Mouse (Mus musculus) cerebellum, adult 9-10 months (tissue): ENCODE measurements at regions not wholly inside any gene's neighbourhood (a gene's known extent, or its start where the extent isn't known, plus 50 kb on each side); places are given as distances from the start of the nearest gene placed in this dataset.

Experiments
- DNase-seq: peaks from one replicate; pipeline ENCODE4 v3.0.0; 2022

DNA sequence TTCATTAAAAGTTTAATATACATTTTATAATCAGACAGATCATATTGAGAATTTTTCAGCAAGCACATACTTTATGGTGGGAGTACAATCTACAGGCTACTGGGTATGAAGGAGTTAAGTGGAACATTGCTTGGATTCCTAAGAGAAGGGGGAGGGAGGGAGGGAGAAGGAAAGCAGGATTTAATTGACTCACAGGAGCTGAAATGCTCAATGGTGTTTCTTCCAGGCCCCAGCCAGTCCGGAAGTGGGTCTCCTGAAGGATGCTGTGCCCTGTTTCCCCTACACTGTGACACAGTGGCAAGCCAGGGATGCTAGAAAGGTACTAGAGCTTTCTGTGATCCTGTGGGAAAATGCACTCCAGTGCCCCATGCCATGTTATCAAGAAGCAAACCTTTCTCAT, 621.0 kb upstream of the Cited2 start:
- DNase-seq: no peak

DNA sequence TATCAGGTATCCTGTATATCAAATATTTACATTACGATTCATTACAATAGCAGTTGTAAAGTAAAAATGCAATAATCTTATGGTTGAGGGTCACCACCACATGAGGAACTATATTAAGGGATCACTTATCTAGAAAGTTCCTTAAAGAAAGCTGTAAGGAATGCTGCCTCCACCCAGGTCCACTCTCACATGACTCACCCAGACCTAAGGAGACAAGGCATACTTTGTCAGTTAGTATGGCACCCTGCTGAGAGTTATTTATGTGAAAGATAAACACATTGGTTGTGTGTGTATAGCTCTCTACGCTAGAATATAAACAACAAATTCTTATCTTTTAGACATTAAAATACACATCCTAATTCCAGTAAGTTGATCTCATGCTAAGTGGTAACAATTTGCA, 619.6 kb upstream of the Cited2 start:
- no peak for DNase-seq

DNA sequence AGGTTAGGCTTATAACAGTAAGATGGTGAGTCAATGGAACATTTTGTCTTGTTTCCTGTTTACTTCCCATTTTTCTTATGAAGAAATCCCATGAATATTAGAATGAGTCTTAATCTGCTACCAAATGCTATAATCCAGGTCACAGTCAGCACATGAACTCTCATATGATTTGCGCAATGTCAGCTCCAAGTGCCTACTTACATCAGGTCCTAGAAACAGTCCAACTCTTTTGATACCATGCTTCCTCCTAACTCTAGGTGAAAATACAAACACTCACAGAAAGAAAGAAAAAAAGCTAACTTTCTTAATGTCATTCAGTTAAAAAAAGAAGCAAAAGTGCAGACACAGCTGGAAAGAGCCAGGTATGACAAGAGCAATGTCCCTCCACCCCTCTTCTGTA, 616.2 kb upstream of the Cited2 start:
- DNase-seq: no peak

DNA sequence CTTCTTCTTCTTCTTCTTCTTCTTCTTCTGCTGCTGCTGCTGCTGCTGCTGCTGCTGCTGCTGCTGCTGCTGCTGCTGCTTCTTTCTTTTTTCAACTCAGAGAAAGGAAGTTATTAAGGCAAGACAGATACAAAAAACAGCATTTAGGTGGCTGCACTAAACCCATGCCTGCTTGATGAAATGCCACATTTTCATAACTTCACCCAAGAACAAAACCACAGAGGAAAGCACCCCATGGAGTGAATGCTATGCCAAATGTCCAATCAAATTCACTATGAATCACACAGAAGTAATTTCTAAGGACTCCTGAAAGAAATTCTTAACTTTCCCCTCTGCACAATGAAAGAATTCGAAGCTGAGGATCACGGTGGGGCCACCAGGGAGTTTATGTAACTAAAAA, 611.9 kb upstream of the Cited2 start:
- no peak for DNase-seq

DNA sequence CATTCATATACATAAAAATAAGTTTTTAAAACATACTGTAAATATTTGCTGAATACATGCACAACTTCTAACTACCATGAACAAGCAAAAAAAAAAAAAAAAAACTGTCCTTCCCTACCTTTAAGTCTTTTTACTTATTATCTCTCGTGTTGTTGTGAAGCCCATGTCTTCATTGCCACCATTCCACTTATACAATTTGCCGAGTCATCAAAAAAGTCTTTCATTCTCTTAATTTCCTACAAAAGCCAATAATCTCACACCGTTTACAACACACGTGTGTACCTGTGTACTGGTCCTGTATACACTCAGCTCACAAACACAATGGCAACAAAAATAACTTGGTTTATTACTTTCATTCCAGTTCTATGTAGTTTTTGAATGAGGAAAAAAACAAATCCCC, 608.2 kb upstream of the Cited2 start:
- DNase-seq: no peak

DNA sequence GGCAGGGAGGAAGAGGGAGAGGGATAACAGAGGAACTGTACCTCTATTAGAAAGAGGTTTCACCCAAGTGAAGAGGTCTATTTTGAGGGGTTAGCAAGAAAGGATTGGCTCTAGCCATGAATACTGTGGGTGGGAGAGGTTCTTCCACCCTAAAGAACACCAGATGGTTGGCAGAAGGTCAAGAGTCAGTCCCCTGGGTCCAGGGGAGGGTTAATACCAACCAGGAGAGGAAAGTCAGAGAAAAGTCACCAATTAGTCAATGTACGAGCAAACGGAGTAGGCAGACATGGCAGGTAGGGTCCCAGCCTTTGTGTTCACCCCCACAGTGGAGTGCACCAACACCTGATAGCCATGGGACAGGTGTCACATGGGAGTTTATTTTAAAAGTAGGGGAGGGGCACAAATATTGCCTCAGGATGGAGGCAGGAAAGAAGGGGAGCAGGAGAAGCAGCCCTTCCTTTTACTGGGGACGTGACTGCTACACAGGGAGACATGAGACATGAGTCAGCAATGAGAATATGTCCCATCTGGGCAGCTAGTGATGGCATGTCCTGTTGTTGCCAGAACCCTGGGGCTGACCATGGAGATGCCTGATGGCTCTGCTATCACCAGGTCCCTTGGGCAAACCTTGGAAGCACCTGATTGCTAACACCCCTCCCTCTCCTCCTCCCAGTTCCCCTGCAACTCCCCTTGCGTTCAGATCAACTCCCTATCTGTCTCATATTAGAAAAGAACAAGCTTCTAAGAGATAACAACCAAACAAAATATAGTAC, 593.4 kb upstream of the Cited2 start:
- DNase-seq: peak; percentile 92

DNA sequence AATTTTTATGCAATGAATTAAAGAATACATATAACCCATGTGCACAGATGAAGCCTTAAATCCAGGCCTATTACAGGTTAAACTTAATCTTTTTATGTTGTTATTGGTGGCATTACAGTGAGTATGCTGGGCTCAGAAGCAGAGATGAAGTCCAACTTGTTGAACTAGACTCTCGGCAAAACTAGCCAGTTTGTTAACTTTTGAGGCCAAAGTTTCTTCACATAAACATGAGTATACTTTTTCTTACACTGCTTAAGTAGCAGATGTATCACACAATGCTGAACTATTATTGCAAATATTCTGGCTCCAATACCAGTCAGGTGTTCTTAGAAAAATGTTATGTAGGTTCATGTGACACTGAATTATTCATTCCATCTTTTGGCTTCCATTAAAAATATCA, 592.4 kb upstream of the Cited2 start:
- DNase-seq: peak; percentile 26

DNA sequence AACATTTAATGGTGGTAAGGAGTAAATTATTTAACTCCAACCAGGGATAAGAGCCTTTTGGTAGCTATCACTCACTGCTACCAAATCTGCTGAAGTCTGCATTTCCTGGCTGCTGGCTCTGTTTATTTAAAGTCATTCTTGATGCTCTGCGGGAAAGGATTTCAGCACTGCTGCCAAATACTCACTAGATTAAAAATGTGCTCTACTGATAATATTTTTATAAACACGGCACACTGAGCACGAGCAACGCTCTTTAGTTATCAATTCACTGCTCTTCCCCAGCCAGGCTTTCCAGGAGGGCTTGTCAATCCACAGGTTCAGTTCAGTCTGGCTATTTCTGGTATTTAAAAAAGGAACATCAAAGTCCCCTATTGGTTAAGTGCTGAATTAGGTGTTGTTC, 591.3 kb upstream of the Cited2 start:
- DNase-seq: peak; percentile 78

DNA sequence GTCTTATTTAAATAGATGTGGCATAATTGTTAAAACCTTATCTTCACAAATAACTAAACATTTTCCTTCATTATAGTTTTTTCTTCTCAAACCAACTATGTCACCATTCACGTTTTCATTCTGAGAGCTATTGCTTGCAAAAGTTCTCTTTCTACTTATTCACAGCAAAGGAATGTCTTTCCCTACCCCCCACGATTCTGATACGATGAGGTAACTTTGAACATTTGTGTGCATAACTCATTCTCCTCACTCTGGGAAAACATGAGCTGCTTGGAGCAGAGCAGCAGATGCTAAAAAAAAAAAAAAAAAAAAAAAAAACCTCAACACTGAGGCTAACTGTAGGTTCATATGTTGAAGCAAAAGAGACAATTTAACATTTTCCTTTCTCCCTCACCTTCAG, 547.6 kb upstream of the Cited2 start:
- no peak for DNase-seq

DNA sequence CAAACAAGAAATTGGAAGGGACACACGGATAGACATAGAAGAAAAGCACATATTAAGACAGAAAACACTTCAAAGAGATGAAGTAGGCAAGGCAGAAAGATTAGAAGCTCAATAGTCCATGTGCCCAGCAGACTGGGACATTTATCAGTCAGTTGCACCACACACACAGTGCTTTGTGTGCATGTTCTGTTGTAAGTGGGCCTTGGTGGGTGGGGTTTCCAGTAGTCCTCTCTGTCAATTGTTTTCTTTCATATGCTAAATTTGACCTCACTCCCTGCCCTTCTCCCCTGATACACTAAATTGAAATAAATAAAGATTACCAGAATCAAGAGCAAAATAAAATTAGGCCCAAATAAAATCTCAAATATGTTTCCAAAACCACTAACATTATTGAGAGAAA, 546.0 kb upstream of the Cited2 start:
- DNase-seq: no peak

DNA sequence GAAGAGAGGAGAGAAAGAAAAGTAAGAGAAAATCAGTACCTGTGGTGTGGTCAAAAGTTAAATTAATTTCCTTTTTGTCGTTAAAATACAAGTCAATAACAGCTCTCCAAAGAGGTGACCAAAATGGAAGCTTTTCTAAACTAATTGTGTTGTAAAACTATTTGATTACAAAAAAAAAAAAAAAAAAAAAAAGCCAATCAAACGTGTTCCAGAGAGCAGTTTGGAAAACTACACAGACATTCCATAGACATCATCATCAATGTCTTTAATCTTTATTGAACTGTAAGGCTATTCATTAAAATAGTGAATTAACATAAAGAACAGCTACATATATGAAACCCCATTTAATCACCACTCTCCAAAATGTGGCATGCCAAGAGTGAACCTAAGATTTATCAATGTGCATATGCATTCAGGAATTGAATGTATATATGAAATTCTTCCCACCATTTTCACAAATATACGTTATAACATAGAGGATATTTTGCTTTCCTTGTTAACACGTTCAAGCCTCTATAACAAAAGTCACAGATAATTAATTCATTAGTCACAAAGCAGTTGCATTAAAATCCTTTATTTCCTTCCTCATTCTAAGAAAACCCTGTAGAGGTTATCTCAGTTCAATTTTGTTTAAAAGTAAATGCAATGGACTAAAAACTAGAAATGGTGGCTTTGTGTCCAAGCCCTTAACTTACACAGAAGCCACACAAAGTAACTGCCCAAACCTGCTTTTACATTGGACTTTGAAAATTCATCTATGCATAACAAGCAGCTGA, 545.3 kb upstream of the Cited2 start:
- no peak for DNase-seq

DNA sequence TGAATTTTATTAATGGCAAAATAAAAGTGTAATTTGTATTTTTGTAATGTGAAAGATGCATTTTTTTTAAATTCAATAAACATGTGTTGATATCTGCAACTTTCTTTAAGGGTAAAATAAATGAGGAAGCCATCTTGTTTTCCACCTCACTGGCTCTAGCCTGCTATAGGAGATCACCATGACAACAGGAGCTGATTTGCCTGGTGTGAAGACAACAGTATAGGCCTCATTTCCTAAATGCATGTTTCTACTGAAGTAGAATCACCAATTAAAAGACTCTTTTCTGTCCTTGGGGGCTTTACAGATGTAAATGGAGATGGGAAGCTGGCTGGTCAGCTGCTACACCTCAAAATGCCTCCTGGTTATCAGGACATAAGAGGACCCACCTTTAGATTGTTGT, 544.4 kb upstream of the Cited2 start:
- no peak for DNase-seq

DNA sequence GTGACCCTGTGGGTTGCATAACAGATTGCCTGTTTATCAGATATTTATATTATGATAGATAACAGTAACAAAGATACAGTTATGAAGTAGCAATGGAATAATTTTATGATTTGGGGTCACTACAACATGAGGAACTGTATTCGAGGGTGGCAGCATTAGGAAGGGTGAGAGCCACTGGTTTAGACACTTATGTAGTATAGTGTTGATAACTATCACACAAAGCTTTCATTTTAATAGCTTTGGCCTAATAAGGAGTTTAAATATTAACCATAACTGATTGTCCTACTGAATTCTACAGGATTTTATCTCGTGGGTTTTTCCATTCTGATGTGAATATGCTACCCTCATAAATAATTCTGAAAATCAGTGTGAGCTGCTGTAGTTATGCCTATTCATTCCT, 538.6 kb upstream of the Cited2 start:
- no peak for DNase-seq

DNA sequence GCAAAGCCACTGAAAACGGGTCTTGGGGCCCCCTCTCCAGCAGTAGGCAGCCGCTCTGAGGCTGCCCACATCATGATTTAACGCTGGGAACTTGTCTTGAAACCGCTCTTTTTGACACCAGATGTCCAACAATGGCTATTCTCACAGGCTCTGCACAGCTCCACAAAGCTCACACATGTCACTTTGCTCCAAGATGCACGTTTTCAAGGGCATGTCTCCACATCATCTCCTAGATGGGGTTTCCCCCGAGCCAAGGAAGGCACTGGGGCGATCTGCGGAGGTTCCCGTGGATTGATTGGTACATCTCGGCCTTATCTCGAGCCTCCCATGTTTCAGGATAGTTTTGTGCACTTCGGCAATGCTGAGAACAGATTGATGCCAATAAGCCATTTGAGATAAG, 526.8 kb upstream of the Cited2 start:
- DNase-seq: no peak

DNA sequence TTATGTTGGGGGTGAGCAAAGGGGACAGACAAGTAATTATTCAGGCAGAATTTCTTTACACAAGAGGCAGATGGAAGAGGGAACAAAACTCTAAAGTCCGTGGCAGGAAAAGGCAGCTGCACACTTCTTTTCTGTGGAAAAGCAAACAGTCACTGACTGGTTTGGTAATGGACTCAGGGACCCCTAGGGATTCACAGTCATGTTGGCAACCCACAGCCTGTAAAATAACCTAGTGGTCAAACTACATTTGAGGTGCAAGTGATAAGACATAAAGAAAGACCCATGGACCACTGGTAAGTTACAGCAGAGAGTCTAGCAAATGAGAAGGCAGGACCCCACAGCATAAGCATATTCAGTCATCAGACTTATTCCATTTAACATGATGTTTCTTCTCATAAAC, 526.4 kb upstream of the Cited2 start:
- DNase-seq: no peak

DNA sequence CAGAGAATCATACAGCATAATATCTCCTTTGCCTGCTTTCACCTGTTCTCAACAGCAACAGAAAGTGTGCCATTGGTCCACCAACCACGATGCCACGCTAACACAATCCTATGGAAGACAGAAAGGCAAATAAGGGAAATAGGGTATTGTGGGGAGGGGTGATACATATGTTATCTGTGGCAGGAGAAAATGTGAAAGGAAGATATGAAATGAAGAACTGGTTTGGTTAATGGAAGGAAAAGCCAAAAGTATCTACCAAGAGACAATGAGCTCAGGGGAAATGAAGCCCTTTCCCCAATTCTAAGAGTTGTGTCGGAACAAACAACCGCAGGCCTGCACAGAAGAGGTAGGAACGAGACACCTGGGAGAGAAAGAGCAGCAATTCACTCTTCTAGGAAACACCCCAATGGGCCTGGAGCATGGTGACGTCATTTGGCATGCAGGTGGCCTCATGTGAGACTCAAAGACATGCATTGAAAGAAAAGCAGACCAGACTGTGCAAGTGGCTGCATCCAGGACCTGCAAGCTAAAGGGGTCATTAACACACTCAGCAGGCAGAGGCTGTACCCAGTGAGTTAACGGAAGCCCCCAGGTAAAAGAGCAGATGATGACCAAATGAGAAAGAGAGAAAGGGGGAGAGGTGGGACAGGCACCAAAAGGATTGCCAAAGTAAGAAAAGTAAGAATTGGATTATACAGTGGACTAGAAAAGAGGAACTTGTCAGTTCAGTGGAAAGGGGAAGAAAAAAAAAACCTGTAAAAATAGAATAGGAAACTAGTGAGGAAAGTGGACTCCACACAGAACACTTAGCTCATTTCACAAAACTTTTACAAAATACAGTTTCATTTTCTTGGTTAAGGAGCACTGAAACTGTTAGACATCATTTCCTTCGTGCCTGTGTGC, 522.2 kb upstream of the Cited2 start:
- no peak for DNase-seq

DNA sequence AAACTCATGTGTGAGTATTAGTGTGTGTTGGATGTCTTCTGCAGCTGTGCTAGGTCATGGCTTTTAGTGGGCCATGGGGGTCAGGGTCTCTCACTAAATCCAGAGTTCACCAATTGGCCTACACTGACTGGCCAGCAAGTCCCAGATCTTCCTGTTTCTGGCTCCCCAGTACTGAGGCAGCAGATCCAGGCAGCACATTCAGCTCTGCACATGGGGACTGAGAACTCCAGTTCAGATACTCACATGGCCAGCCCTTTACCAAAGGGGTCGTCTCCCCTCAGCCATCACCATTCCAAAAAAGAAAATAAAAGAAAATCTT, 521.6 kb upstream of the Cited2 start:
- no peak for DNase-seq

DNA sequence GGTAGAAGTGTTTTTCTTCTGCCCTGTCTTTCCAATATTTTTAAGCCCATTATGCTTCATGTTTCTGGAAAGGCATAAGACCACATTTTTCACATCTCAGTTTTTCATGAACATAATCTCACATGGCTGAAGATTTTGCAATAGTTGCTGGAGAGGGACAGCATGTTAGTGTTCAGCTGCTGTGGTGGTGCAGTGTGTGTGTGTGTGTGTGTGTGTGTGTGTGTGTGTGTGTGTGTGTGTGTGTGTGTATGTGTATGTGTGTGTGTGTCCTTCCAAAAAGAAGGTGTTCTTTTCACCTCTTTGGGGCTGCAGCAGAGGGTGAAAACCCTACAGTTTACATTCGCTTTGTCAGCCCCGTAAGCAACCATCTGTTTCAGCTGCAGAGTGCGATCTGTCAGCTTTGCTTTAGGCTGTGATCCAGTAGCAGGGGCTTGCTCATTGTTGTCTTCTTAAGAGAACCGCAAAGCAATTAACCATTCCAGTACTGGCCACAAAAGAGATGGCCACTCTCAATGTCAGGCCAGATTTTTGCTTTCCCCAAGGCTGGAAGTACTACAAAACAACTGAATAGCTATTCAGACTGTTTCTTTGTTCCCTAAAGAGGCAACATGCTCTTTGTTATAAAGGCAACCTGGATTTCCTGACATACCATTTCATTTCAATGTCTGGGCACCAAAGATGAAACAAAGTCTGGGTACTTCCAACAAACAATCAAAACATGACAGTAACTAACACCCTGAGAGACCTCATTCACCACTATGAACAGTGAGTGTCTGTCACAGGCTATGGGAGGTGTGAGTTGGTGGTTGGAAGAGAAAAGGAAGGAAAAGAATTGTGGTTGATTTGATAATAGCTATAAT, 520.2 kb upstream of the Cited2 start:
- DNase-seq: peak; percentile 29

DNA sequence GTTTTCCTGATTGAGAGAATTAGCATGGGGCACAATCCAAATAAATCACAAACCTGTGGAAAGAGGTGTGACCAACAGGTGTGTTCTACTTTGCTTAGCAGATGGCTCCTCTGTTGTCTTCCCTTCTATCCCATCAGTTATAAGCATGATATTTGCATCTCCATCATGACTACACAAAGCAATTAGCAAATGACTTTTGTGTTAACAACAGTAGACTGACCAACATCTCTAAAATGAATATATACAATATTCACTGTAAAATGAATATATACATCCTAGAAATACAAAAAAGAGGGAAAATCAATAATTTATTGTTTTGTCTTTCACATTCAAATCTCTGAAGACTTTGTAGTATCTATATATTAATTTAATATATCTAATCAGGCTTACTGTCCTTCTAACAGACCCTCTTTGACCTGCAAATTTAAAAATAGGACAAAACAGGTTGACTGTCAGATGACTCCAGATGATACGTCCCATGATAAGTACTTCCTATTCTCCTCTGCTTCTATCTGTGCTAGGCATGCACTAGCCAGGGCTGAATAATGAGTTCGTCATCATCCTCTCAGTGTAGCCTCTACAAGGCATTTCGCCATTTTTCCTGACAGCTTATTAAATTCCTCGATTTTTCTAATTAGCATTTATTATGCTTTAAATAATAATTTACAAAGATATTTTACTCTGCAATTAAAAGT, 519.5 kb upstream of the Cited2 start:
- no peak for DNase-seq

DNA sequence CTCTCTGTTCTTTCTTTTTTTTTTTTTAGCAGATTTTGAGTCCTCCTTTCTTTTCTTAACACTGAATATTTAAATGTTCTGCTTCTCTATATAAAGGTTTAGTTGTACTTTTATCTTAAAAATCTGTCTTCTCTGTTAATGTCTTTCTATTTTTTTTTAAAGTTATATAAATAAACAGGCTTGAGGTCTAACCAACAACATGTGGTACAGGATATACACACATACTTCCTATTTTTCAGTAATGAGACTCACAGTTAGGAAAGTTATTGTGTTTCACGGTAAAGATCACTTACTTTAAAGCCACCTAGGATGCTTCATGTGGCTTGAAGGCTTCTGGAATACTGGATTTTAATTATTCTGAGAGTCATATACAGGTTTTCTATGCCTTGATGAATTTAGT, 518.9 kb upstream of the Cited2 start:
- no peak for DNase-seq

DNA sequence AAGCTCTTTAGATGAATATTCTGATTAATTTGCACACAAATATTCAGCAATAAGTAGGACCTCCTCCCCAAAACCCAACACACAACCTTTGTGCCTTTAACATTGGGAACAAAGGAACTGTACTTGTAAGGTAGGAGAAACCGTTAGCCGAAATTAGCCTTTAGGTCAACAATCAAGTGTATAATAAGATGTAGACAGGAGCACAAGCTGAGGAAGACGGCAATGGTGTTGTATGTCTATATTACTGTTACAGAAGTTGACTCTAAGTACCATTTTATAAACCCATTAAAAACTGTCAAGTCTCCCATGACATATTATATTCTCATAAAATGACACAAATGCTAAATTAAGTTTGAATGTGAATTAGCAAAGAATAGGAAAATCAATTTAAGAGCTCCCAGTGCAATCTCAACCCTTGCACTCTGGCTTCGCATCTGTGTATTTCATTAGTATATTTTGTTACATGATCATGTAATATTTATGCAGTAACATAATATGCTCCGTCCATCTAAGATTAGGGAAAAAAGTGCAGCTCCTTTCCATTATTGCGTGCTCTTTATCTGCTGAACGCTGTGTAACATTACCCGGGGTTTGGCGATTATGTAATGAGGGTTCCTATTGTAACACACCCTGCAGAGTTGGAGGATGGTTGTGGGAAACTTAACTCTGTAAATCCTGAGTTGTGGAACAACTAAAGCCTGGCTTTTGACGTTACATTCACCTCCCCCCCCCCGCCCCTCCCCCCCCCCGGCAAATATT, 510.3 kb upstream of the Cited2 start:
- DNase-seq: peak; percentile 46
